Mouse (Mus musculus) CH12.LX (cell line): Measurements from ENCODE around the gene Morn4.

Experiments used
- CTCF ChIP-seq, 2 experiments: IDR thresholded peaks in 1 of 2; conservative IDR thresholded peaks in 1 of 2; 2 replicates each; pipeline ENCODE4 v1.5.1; 2011 to 2012; ENCODE audit warnings: low read depth in 2 of 2, low read length in 2 of 2, improper control_type of control experiment in 1 of 2, inconsistent platforms in 1 of 2, mild to moderate bottlenecking in 1 of 2, moderate library complexity in 1 of 2
- EP300 ChIP-seq: IDR thresholded peaks from 2 replicates; pipeline ENCODE4 v1.6.1; 2011; ENCODE audit warnings: low read length, improper control_type of control experiment
- GABPA ChIP-seq: IDR thresholded peaks from 2 replicates; pipeline ENCODE4 v1.6.1; 2012; ENCODE audit warnings: low read depth, low read length, improper control_type of control experiment, inconsistent platforms; ENCODE audit not compliant: insufficient replicate concordance
- MEF2A ChIP-seq: IDR thresholded peaks from 2 replicates; pipeline ENCODE4 v1.6.1; 2014; ENCODE audit warnings: low read depth, mild to moderate bottlenecking, inconsistent platforms, low read length, improper control_type of control experiment, borderline replicate concordance
- MXI1 ChIP-seq: IDR thresholded peaks from 2 replicates; pipeline ENCODE4 v1.6.1; 2011; ENCODE audit warnings: mild to moderate bottlenecking, low read depth, low read length, improper control_type of control experiment
- MYC ChIP-seq: IDR thresholded peaks from 2 replicates; pipeline ENCODE4 v1.6.1; 2011; ENCODE audit warnings: low read depth, mild to moderate bottlenecking, improper control_type of control experiment, low read length
- PAX5 ChIP-seq: IDR thresholded peaks from 2 replicates; pipeline ENCODE4 v1.6.1; 2012; ENCODE audit warnings: low read length, inconsistent platforms, mixed read lengths
- POLR2A ChIP-seq: IDR thresholded peaks from 2 replicates; pipeline ENCODE4 v1.6.1; 2011; ENCODE audit warnings: low read depth, mild to moderate bottlenecking, improper control_type of control experiment, low read length
- POLR2AphosphoS2 ChIP-seq: IDR thresholded peaks from 2 replicates; pipeline ENCODE4 v1.6.1; 2011; ENCODE audit warnings: low read depth, low read length, improper control_type of control experiment
- TBP ChIP-seq: conservative IDR thresholded peaks from 2 replicates; pipeline ENCODE4 v1.6.1; 2011; ENCODE audit warnings: low read depth, low read length, improper control_type of control experiment
- USF1 ChIP-seq: IDR thresholded peaks from 2 replicates; pipeline ENCODE4 v1.6.1; 2014; ENCODE audit warnings: low read depth, mild to moderate bottlenecking, inconsistent platforms, low read length, improper control_type of control experiment
- USF2 ChIP-seq: conservative IDR thresholded peaks from 2 replicates; pipeline ENCODE4 v1.6.1; 2011; ENCODE audit warnings: low read depth, low read length, improper control_type of control experiment

DNA sequence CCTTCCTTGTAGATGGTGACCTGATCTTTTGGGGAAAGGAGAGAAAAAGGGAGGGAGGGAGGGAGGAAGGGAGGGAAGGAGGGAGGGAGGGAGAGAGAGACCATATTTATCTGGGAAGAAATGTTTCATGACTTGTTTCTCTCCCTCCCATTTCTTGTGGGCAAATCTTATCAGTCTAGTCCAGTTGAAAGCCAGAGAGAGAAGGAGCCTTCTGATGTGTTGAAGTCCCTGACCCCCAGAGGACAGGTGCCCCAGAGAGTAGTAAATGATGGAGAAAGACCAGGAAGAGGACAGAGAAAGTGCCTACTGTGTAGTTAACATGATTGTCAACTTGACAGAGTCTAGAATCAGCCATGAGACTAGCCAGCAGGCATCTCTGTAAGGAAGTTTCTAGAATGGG is 48.9 kb upstream of the Morn4 start:
- no peak for TF ChIP-seq POLR2A
- TF ChIP-seq CTCF (conservative IDR thresholded peaks at IDR 0.05 in 1 of 2, IDR thresholded peaks at IDR 0.05 in 1 of 2; ENCODE audit: low read depth in 2 of 2, low read length in 2 of 2) = no peak
- no peak for TF ChIP-seq MEF2A
- no peak for TF ChIP-seq USF1
- TF ChIP-seq USF2 = no peak
- TF ChIP-seq PAX5 = no peak
- TF ChIP-seq MXI1 = no peak
- no peak for TF ChIP-seq TBP
- TF ChIP-seq GABPA = no peak
- TF ChIP-seq POLR2AphosphoS2 = no peak
- TF ChIP-seq EP300 = no peak
- no peak for TF ChIP-seq MYC
